Mouse (Mus musculus): ENCODE data around the gene Tbx19. TPM values are rescaled to one million over a fixed set of nuclear protein-coding genes. Genes with fewer than 3 reads are reported as not detected.

Tbx19 gene
- polyA plus RNA-seq, 1 experiment = not detected

DNA sequence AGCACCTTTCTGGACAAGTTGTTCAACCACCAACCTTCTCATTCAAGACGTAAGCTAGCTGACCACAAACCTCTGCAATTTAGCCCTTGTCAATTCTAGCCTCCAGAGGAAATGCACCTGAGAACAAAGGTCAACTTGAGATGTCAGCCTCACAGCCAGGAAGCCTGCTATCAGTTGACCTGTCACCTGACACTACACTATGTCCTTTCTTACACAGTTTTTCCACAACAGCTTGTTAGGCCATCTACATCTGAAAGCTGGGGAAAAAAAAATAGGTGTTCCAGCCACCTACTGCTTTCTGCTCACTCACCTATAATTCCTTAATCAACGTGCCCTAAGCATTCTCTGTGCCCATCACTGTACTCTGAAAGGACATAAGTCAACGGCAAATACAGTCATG, 23.6 kb upstream of the Tbx19 start:
- no peaks in the 10 kb centered on the region for H3K27me3 ChIP-seq (replicated peaks; ENCODE audit: control insufficient read depth, insufficient read depth, low read length)
- H3K27ac ChIP-seq (ENCODE audit: insufficient read depth, low read depth, low read length) = no peak overlapping the region
- 81% methylated on average over 3 of the region's 3 CpGs for WGBS
- TF ChIP-seq CTCF (conservative IDR thresholded peaks at IDR 0.05; ENCODE audit: insufficient read depth, insufficient read length, low read depth, low read length) (no peak), POLR2A (IDR thresholded peaks at IDR 0.05; ENCODE audit: low read depth, low read length) (no peak)
- 0 out of 2 replicates have a peak, but pooled peaks cover 3% of the 10 kb centered on the region for H3K4me1 ChIP-seq (ENCODE audit: control insufficient read depth, insufficient read depth, low read length)
- H3K4me3 ChIP-seq (ENCODE audit: insufficient read depth, low read depth, low read length) = no peak overlapping the region
- no peak for DNase-seq
- no peaks in the 10 kb centered on the region; the same call in 1 of the 2 replicates for H3K36me3 ChIP-seq (ENCODE audit: control insufficient read depth, insufficient read depth, low read length)

- no peak for DNase-seq
These were observed 22.8 kb upstream of the Tbx19 start for GRCm38 (mm10) chr1:165183400-165183799.

GRCm38 (mm10) chr1:165179321-165179720, 18.7 kb upstream of the Tbx19 start:
- H3K36me3 ChIP-seq (ENCODE audit: control insufficient read depth, insufficient read depth, low read length) = no peaks in the 10 kb centered on the region
- 91% methylated on average over 5 of the region's 5 CpGs for WGBS
- no peaks in the 10 kb centered on the region for H3K27me3 ChIP-seq (replicated peaks; ENCODE audit: control insufficient read depth, insufficient read depth, low read length)
- no peak overlapping the region for H3K4me3 ChIP-seq (ENCODE audit: insufficient read depth, low read depth, low read length)
- TF ChIP-seq POLR2A (IDR thresholded peaks at IDR 0.05; ENCODE audit: low read depth, low read length) = no peak
- no peak for TF ChIP-seq CTCF (conservative IDR thresholded peaks at IDR 0.05; ENCODE audit: insufficient read depth, insufficient read length, low read depth, low read length)
- H3K4me1 ChIP-seq (ENCODE audit: control insufficient read depth, insufficient read depth, low read length) = no peaks in the 10 kb centered on the region
- no peak overlapping the region for H3K27ac ChIP-seq (ENCODE audit: insufficient read depth, low read depth, low read length)
- DNase-seq = no peak

More at GRCm38 (mm10) chr1:165183400-165183799, 22.8 kb upstream of the Tbx19 start:
- 83% methylated on average over 6 of the region's 6 CpGs for WGBS
- Histone ChIP-seq H3K36me3 (ENCODE audit: control insufficient read depth, insufficient read depth, low read length) (no peaks in the 10 kb centered on the region; the same call in 1 of the 2 replicates), H3K27ac (ENCODE audit: insufficient read depth, low read depth, low read length) (no peak overlapping the region), H3K4me1 (ENCODE audit: control insufficient read depth, insufficient read depth, low read length) (0 out of 2 replicates have a peak, but pooled peaks cover 3% of the 10 kb centered on the region), H3K4me3 (ENCODE audit: insufficient read depth, low read depth, low read length) (no peak overlapping the region), H3K27me3 (replicated peaks; ENCODE audit: control insufficient read depth, insufficient read depth, low read length) (no peaks in the 10 kb centered on the region)
- TF ChIP-seq CTCF (conservative IDR thresholded peaks at IDR 0.05; ENCODE audit: insufficient read depth, insufficient read length, low read depth, low read length) (no peak), POLR2A (IDR thresholded peaks at IDR 0.05; ENCODE audit: low read depth, low read length) (no peak)

GRCm38 (mm10) chr1:165178075-165178474, 17.5 kb upstream of the Tbx19 start:
- H3K4me3 ChIP-seq (ENCODE audit: insufficient read depth, low read depth, low read length) = no peak overlapping the region
- TF ChIP-seq POLR2A (IDR thresholded peaks at IDR 0.05; ENCODE audit: low read depth, low read length) = no peak
- TF ChIP-seq CTCF (conservative IDR thresholded peaks at IDR 0.05; ENCODE audit: insufficient read depth, insufficient read length, low read depth, low read length) = no peak
- no peaks in the 10 kb centered on the region for H3K27me3 ChIP-seq (replicated peaks; ENCODE audit: control insufficient read depth, insufficient read depth, low read length)
- H3K36me3 ChIP-seq (ENCODE audit: control insufficient read depth, insufficient read depth, low read length) = no peaks in the 10 kb centered on the region
- 84% methylated on average over 6 of the region's 6 CpGs for WGBS
- H3K27ac ChIP-seq (ENCODE audit: insufficient read depth, low read depth, low read length) = no peak overlapping the region
- H3K4me1 ChIP-seq (ENCODE audit: control insufficient read depth, insufficient read depth, low read length) = no peaks in the 10 kb centered on the region
- DNase-seq = no peak

DNA sequence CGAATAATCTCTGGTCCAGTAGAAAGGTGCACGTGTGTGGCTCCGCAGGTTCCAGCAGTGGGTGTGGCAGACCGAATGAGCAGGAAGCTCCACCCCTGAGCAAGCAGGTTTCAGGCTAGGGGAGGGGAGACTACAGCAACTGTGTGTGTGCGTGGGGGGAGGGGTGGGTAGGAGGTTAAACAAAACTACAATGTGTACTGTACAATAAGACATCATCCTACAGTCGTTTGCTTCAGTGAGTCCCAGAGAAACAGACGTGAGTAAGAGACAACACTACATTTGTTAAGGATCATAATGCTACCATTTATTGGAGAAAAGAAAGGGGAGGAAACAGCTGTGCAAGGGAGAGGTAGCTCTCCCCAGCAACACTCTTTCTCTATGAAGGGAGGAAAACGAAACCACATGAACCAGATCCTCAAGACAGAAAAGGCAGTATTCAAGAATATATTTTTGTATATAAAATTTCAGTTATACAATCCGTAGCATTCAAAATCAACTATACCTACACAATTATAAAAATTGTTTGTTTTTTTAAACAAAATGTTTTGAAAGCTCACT, 13.6 kb upstream of the Tbx19 start:
- H3K27ac ChIP-seq (ENCODE audit: insufficient read depth, low read depth, low read length) = no peak overlapping the region
- TF ChIP-seq POLR2A (IDR thresholded peaks at IDR 0.05; ENCODE audit: low read depth, low read length) (no peak), CTCF (conservative IDR thresholded peaks at IDR 0.05; ENCODE audit: insufficient read depth, insufficient read length, low read depth, low read length) (no peak)
- 59% methylated on average over 9 of the region's 9 CpGs for WGBS

DNA sequence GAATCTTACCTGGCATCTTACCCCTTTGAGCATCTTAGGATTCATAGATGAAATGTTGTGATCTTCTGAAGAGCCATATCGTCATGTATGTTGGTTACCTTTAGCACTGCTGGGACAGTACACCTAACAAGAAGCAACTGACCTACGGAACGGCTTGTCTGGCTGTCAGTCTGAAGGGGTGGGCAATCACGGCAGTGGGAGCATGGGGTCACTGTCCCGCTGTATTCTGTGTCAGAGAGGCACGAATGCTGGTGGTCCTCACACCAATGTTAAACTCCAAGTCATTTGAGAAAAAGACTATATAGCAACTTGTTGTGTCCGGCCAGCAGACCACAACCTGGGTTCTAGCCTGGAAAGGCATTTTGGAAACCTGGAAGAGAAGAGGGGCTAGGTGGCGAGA, 10.7 kb upstream of the Tbx19 start:
- no peak overlapping the region for H3K4me3 ChIP-seq (ENCODE audit: insufficient read depth, low read depth, low read length)
- H3K27me3 ChIP-seq (replicated peaks; ENCODE audit: control insufficient read depth, insufficient read depth, low read length) = no peaks in the 10 kb centered on the region; the same call in 1 of the 2 replicates
- 83% methylated on average over 7 of the region's 8 CpGs for WGBS
- no peaks in the 10 kb centered on the region for H3K4me1 ChIP-seq (ENCODE audit: control insufficient read depth, insufficient read depth, low read length)
- no peak overlapping the region for H3K27ac ChIP-seq (ENCODE audit: insufficient read depth, low read depth, low read length)
- no peak for TF ChIP-seq CTCF (conservative IDR thresholded peaks at IDR 0.05; ENCODE audit: insufficient read depth, insufficient read length, low read depth, low read length)
- no peak for TF ChIP-seq POLR2A (IDR thresholded peaks at IDR 0.05; ENCODE audit: low read depth, low read length)
- no peaks in the 10 kb centered on the region for H3K36me3 ChIP-seq (ENCODE audit: control insufficient read depth, insufficient read depth, low read length)
- DNase-seq = no peak

More for the DNA sequence above, 13.6 kb upstream of the Tbx19 start:
- Histone ChIP-seq H3K36me3 (ENCODE audit: control insufficient read depth, insufficient read depth, low read length) (no peaks in the 10 kb centered on the region), H3K4me1 (ENCODE audit: control insufficient read depth, insufficient read depth, low read length) (no peaks in the 10 kb centered on the region), H3K27me3 (replicated peaks; ENCODE audit: control insufficient read depth, insufficient read depth, low read length) (no peaks in the 10 kb centered on the region; the same call in 1 of the 2 replicates), H3K4me3 (ENCODE audit: insufficient read depth, low read depth, low read length) (no peak overlapping the region)
- no peak for DNase-seq

- no peak overlapping the region for H3K27ac ChIP-seq (ENCODE audit: insufficient read depth, low read depth, low read length)
- no peaks in the 10 kb centered on the region; the same call in 1 of the 2 replicates for H3K27me3 ChIP-seq (replicated peaks; ENCODE audit: control insufficient read depth, insufficient read depth, low read length)
- H3K36me3 ChIP-seq (ENCODE audit: control insufficient read depth, insufficient read depth, low read length) = no peaks in the 10 kb centered on the region
- H3K4me1 ChIP-seq (ENCODE audit: control insufficient read depth, insufficient read depth, low read length) = no peaks in the 10 kb centered on the region
- WGBS = 73% methylated on average over 5 of the region's 5 CpGs
- no peak overlapping the region for H3K4me3 ChIP-seq (ENCODE audit: insufficient read depth, low read depth, low read length)
- TF ChIP-seq CTCF (conservative IDR thresholded peaks at IDR 0.05; ENCODE audit: insufficient read depth, insufficient read length, low read depth, low read length) (no peak), POLR2A (IDR thresholded peaks at IDR 0.05; ENCODE audit: low read depth, low read length) (no peak)
- DNase-seq = no peak
These were observed 9.6 kb upstream of the Tbx19 start for GRCm38 (mm10) chr1:165170157-165170556.

Data from kidney, adult 2 months (tissue).